Mouse (Mus musculus) spleen, embryonic (tissue): Measurements from ENCODE around the gene Igsf11.
"Not testable (repeated sequence)": the region's sequence is repeated elsewhere in the genome, so short reads cannot be mapped to it uniquely, and the experiment has no call there.

Experiments
- CTCF ChIA-PET: fragments of 350-600 bp; sonication (Branson Sonifier 250); formaldehyde crosslinking; loops from one replicate; lab custom pipeline; 2022; lab: Charles Lee

The Igsf11 gene

GRCm38 (mm10) chr16:38982508-38983236, 90.2 kb downstream of the Igsf11 start:
- CTCF ChIA-PET: interaction anchor here (0.5 kb wide), 1 partner anchor 7 kb away, joined by 6 read pairs; no protein-coding TSS in a partner anchor

- CTCF ChIA-PET: not testable (repeated sequence)
Observed at GRCm38 (mm10) chr16:38983850-38984249, 91.4 kb downstream of the Igsf11 start.

GRCm38 (mm10) chr16:38985411-38985810, 92.9 kb downstream of the Igsf11 start:
- CTCF ChIA-PET: no interaction called here

- CTCF ChIA-PET: no interaction called here
Observed at GRCm38 (mm10) chr16:38986410-38986809, 93.9 kb downstream of the Igsf11 start.

GRCm38 (mm10) chr16:38993711-38994110, 101.2 kb downstream of the Igsf11 start:
- CTCF ChIA-PET: no interaction called here

GRCm38 (mm10) chr16:38998496-38999258, 106.2 kb downstream of the Igsf11 start:
- CTCF ChIA-PET: no interaction called here

- CTCF ChIA-PET: no interaction called here
Observed at GRCm38 (mm10) chr16:38999298-38999697, 106.8 kb downstream of the Igsf11 start.

GRCm38 (mm10) chr16:39006978-39007377, 114.5 kb downstream of the Igsf11 start:
- CTCF ChIA-PET: no interaction called here

- CTCF ChIA-PET: no interaction called here
Observed at GRCm38 (mm10) chr16:39019449-39019848, 127.0 kb downstream of the Igsf11 start.

GRCm38 (mm10) chr16:39025989-39026736, 133.7 kb downstream of the Igsf11 start:
- CTCF ChIA-PET: no interaction called here

GRCm38 (mm10) chr16:39031350-39031749, 138.9 kb downstream of the Igsf11 start:
- CTCF ChIA-PET: no interaction called here

GRCm38 (mm10) chr16:39037257-39037656, 144.8 kb downstream of the Igsf11 start:
- CTCF ChIA-PET: no interaction called here

GRCm38 (mm10) chr16:39044381-39044780, 151.9 kb downstream of the Igsf11 start:
- CTCF ChIA-PET: interaction anchor here (0.7 kb wide), 1 partner anchor 186 kb away, joined by 8 read pairs; no protein-coding TSS in a partner anchor

- CTCF ChIA-PET: interaction anchor here (0.6 kb wide), 1 partner anchor 928 kb away, joined by 13 read pairs; no protein-coding TSS in a partner anchor
Observed at GRCm38 (mm10) chr16:39048889-39049288, 156.4 kb downstream of the Igsf11 start.

- CTCF ChIA-PET: no interaction called here
Observed at GRCm38 (mm10) chr16:39052971-39053370, 160.5 kb downstream of the Igsf11 start.

GRCm38 (mm10) chr16:39053779-39054178, 161.3 kb downstream of the Igsf11 start:
- CTCF ChIA-PET: no interaction called here

GRCm38 (mm10) chr16:39056061-39056460, 163.6 kb downstream of the Igsf11 start:
- CTCF ChIA-PET: no interaction called here

GRCm38 (mm10) chr16:39056961-39057360, 164.5 kb downstream of the Igsf11 start:
- CTCF ChIA-PET: interaction anchor here (0.7 kb wide), 1 partner anchor 246 kb away, joined by 6 read pairs; no protein-coding TSS in a partner anchor

GRCm38 (mm10) chr16:39058869-39059268, 166.4 kb downstream of the Igsf11 start:
- CTCF ChIA-PET: no interaction called here

GRCm38 (mm10) chr16:39062596-39062995, 170.1 kb downstream of the Igsf11 start:
- CTCF ChIA-PET: no interaction called here

- CTCF ChIA-PET: no interaction called here
Observed at GRCm38 (mm10) chr16:39065576-39065975, 173.1 kb downstream of the Igsf11 start.

- CTCF ChIA-PET: no interaction called here
Observed at GRCm38 (mm10) chr16:39071431-39071830, 179.0 kb downstream of the Igsf11 start.
